Comparison of ENCODE assay signal across 11 mouse cellular contexts in the genomic region with DNA sequence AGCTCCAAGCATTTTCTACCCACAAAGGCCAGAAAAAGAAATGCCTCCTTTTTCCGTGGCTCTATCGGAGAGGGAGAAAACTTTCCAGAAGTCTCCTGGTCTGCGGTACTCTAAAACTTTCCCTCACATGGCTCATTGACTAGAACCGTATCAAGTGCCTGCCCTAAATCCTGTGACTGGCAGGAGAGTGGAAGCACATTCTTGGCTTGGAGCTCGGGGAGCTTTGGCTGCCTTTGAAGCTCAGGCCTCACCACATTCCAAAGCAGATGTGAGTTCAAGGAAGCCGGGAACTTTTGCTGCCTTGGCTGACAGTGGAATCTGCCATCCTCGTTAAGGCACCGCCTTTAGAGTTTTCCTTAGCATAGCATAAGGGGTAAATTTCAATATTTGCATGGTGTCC.
DNase-seq lines count a peak whose midpoint lies in the region; ATAC-seq lines count a peak whose summit lies in the region.
"Had no signal": no experiment of that assay in that cellular context is flagged by ENCODE, and none has a peak within 500 bp of the region (broad histone marks: within the 10 kb centered on the region; RNA-seq: fewer than 3 reads in every experiment).

No protein-coding gene starts in this region.

- no peak overlapping the region for H3K4me2 ChIP-seq in embryonic facial prominence, embryonic 14.5 days (ENCODE audit: low read depth, low read length)
- H3K4me2 ChIP-seq in heart, embryonic 15.5 days: no peak overlapping the region; the same call in 1 of the 2 replicates
- H3K4me2 ChIP-seq: forebrain, embryonic 15.5 days had no signal

- 30% methylated on average over 8 of the region's 8 CpGs for WGBS in embryonic facial prominence, embryonic 14.5 days
- 23% methylated on average over 8 of the region's 8 CpGs for WGBS in heart, embryonic 15.5 days

- H3K9ac ChIP-seq in embryonic facial prominence, embryonic 14.5 days (ENCODE audit: low read depth, low read length): no peak overlapping the region
- H3K9ac ChIP-seq in heart, embryonic 15.5 days: no peak overlapping the region
- H3K9ac ChIP-seq: forebrain, embryonic 15.5 days had no signal

- H3K4me3 ChIP-seq in embryonic facial prominence, embryonic 14.5 days (ENCODE audit: low read depth, low read length): no peak overlapping the region
- no peak overlapping the region for H3K4me3 ChIP-seq in heart, embryonic 15.5 days
- H3K4me3 ChIP-seq: forebrain, embryonic 15.5 days; megakaryocyte, embryonic 14.5 days had no signal

- H3K27ac ChIP-seq in embryonic facial prominence, embryonic 14.5 days (replicated peaks; ENCODE audit: low read depth, low read length): no peak overlapping the region
- peak overlapping the region; percentile 64 for H3K27ac ChIP-seq in heart, embryonic 15.5 days
- H3K27ac ChIP-seq: forebrain, embryonic 15.5 days had no signal

- no peaks in the 10 kb centered on the region for H3K27me3 ChIP-seq in embryonic facial prominence, embryonic 14.5 days (replicated peaks; ENCODE audit: control insufficient read depth, insufficient read depth, low read length)
- no peaks in the 10 kb centered on the region for H3K27me3 ChIP-seq in heart, embryonic 15.5 days
- H3K27me3 ChIP-seq: forebrain, embryonic 15.5 days had no signal

- no peaks in the 10 kb centered on the region for H3K9me3 ChIP-seq in embryonic facial prominence, embryonic 14.5 days (ENCODE audit: control insufficient read depth, low read length)
- no peaks in the 10 kb centered on the region for H3K9me3 ChIP-seq in heart, embryonic 15.5 days (replicated peaks)
- H3K9me3 ChIP-seq: forebrain, embryonic 15.5 days had no signal

- peaks cover 7% of the 10 kb centered on the region; the same call in 1 of the 2 replicates for H3K4me1 ChIP-seq in embryonic facial prominence, embryonic 14.5 days (ENCODE audit: control insufficient read depth, insufficient read depth, low read length)
- peaks cover 19% of the 10 kb centered on the region for H3K4me1 ChIP-seq in heart, embryonic 15.5 days (replicated peaks)
- H3K4me1 ChIP-seq: megakaryocyte, embryonic 14.5 days had no signal

- H3K36me3 ChIP-seq in embryonic facial prominence, embryonic 14.5 days (ENCODE audit: control insufficient read depth, insufficient read depth, low read length): no peaks in the 10 kb centered on the region
- no peaks in the 10 kb centered on the region for H3K36me3 ChIP-seq in heart, embryonic 15.5 days
- H3K36me3 ChIP-seq: forebrain, embryonic 15.5 days had no signal

- peak; percentile 33 for DNase-seq in kidney, postnatal 14 days
- DNase-seq in kidney, postnatal 25 days: no peak
- DNase-seq in embryonic facial prominence, embryonic 14.5 days (ENCODE audit: low spot score): peak; percentile 87
- peak; percentile 61 for DNase-seq in mesoderm, embryonic 11.5 days (ENCODE audit: low read depth, low spot score)
- no peak for DNase-seq in MN1 (ENCODE audit: low spot score)
- DNase-seq in frontal cortex, postnatal 10 days (ENCODE audit: low spot score in 2 of 2): no peak
- DNase-seq: thymus, postnatal 4 days had no signal

- peak; percentile 50 for ATAC-seq in embryonic facial prominence, embryonic 14.5 days (ENCODE audit: low read depth)
- ATAC-seq in heart, embryonic 15.5 days (replicated peaks; ENCODE audit: insufficient number of reproducible peaks, insufficient read depth, low FRiP score, low read depth): no peak; the same call in 1 of the 2 replicates
- no peak for ATAC-seq in monocyte, adult 5-6 weeks (replicated peaks; ENCODE audit: insufficient number of reproducible peaks, low FRiP score, low TSS enrichment, poor library complexity, severe bottlenecking)
- ATAC-seq: forebrain, embryonic 15.5 days had no signal

Comparison
In these comparisons a context has a peak if more than half of its experiments do, and no peak if none do; other contexts are left out.
1. DNase-seq: peak in kidney, postnatal 14 days (single experiment), embryonic facial prominence, embryonic 14.5 days (single experiment) and mesoderm, embryonic 11.5 days (single experiment); none in kidney, postnatal 25 days (0 of 2), MN1 (single experiment) and frontal cortex, postnatal 10 days (0 of 2).